Mouse (Mus musculus) brain, adult 2 months (tissue): ENCODE results near the gene Atp5l.
A peak's percentile ranks its signal among the peaks of the same experiment; 100 is the strongest.
"Not testable (repeated sequence)": the region's sequence is repeated elsewhere in the genome, so short reads cannot be mapped to it uniquely, and the experiment has no call there.

ENCODE experiments used
- DNase-seq: peaks from one replicate; pipeline ENCODE4 v3.0.0; 2011; ENCODE audit warnings: low read depth, low spot score

Atp5l gene

DNA sequence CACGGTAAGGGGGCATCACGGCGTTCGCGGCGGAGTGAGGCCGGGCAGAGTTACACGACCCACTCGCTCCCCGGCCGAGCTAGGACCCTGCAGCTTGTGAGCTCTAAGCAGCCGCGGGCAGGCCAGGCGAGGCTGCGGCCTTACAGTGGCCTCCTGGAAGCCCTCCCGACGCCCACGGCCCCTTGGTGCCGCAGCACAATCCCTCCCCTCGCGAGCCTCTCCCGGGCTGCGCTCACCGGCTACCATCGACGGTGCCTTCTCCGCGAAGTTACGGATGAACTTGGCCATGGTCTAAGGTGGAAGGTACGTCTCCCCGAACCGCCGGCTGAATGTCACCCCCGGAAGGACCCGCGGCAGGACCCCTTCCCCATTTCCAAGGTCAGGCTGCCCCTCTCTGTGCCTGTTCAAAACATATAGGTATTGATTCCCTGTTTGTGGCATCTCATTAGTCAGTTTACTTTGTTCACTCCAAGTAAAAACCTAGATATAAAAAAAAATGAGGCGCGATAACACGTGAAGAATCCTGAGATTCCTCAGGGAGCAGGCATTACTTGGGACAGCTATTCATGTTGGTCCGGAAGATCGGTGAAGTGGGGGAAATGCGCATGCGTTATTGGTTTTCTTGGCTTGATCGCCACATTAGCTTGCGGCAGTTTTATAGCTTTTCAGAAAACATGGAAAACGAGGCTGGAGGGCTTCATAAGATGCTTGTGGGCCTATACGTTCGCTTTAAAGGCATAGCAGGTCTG is at the start of gene Atp5l:
Gene Atp5l (minus strand): TSS at position 369 of the 749 bp plus-strand sequence.
- peak; percentile 99 for DNase-seq

DNA sequence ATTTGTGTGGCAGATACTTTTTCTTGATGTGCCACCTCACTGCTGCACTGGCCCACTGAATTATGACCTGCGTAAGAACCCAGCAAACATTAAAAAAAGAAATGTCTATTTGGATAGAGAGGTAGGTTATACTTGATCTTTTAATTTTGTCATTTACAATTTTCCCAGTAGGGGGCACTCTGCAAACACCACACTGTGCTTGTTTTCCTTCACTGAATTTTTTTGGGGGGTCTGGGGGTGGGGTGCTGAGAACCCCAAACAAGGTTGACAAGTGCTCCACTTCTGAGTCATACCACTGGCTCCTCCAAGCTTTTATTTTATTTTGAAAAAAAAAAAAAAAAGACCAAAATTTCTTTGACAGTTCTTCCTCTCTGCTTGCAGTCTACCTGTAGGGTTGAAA is 48.9 kb upstream of the Atp5l start:
- no peak for DNase-seq

DNA sequence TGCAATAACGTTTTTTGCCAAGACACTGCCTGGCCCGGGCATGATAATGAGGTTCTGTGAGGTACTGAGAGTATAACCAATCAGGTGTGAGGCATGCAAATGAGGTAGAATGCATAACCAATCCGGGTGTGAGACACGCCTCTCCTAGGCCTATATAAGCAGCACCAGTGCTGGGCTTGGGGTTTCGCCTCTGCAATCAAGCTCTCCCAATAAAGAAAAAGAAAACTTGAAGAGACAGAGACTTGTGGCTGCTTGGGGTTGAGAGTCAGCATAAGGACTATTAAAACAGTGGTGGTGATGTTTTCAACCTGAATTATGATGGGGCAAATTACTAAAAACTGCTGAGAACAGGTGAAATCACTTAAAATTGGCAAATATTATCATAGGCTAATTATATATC is 47.2 kb upstream of the Atp5l start:
- DNase-seq: not testable (repeated sequence)

DNA sequence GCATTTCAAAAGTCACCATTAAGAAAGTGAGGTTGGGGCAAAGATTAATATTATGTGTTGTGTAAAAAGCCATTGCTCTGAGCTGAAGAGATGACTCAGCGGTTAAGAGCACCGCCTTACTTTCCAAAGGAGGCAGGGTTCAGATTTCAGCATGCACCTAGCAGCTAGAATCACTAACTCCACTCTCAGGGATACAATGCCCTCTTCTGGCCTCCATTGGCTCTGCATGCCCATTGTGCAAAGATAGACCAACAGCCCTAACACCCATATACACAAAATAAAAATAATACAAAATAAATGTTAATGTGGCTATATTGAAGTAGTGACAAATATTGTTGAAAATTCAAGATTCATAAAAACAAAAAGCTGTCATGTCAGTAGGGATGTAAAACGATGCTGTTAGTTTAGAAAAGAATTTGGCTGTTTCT is 46.3 kb upstream of the Atp5l start:
- DNase-seq: peak; percentile 90

DNA sequence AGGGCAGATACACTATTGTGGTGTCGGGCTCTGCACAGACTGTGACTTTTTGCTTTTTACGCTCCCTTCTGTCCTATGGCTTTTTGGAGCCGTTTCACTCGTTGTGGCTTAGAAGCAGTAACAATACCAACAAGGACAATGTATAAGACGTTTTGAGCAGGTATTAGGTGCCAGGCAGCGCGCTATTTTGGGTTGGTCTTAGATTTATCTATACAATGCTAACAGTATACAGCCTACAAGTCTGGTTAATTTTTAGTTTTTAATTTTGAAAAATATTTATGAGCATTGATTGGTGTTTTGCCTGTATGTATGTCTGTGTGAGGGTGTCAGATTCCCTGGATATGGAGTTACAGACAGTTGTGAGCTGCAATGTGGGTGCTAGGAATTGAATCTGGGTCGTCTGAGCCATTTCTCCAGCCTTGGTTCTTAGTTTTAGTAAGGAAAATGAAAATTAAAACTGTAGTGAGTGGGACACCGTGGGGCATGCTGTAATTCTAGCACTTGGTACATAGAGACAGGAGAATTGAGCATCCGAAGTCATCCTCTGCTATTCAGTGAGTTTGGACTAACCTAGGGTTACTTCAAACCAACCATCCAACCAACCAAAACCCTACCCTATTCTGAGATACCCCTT is 45.4 kb upstream of the Atp5l start:
- DNase-seq: no peak

DNA sequence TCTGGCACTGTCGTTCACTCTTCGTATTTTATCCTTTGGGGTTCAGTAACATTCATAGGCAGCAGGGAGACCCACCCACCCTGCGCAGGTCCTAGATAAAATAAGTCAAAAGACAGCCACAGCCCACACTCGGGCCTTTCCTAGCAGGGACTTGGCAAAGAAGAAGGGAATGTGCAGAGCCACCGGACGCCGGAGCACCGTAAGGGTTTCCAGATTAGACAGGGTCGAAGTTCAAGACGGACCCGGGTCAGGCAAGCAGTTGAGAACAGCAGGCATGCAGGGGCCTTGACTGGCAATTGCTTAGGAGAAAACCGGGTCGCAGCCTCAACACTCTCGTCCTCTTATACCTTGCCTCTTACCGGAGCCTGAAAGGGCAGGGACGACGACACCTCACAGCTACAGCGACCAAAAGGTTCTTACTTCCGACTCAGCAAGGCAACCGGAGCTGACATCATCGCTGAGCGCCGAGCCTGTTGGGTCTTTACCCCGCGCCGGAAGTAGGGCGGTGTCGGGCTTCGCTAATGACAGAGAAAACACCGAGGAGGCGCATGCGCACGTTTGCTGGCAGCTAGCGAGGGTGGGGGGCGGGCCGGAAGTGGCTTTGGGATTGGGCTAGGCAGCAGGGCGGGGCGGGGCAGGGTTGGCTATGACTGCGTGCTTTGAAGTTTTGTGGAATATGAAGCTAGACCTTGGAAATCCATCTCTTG is 44.7 kb upstream of the Atp5l start, which contains the start of gene Ube4a:
Gene Ube4a (minus strand): TSS at position 475 of the 707 bp plus-strand sequence.
- peak; percentile 100 for DNase-seq

DNA sequence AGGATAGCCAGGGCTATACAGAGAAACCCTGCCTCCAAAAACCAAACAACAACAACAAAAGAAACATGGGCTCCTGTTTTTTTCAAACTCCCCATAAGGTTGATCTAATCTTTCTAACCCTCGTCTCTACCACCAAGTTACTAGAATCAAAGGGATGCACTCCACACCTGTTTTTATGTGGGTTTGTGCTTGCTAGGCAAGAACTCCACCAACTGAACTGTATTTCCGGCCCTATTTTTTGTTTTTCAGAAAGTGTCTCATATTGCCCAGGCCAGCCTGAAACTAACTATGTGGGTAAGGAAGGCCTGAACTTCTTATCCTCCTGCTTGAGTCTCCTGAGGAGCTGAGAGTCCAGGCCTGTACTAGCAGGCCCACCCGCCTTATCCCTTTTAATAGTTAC is 33.9 kb upstream of the Atp5l start:
- DNase-seq: no peak

DNA sequence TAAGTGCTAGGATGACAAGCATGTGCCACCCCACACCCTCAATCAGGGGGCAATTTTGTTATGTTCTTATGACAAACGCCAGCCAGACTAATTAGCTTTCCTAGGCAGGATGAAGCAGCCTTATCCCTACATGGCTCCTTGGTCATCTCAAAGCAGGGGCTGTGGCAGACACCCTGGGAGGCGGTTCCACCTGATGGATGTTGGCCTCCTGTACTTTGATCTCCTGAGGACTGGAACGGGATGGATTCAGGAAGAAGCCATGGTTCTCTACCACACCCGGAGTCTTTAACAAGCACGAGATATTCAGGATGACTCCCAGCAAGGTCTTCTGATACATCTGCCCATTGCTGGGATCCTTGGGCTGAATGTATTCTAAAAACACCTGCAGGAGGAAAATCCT is 27.3 kb upstream of the Atp5l start:
- DNase-seq: no peak

DNA sequence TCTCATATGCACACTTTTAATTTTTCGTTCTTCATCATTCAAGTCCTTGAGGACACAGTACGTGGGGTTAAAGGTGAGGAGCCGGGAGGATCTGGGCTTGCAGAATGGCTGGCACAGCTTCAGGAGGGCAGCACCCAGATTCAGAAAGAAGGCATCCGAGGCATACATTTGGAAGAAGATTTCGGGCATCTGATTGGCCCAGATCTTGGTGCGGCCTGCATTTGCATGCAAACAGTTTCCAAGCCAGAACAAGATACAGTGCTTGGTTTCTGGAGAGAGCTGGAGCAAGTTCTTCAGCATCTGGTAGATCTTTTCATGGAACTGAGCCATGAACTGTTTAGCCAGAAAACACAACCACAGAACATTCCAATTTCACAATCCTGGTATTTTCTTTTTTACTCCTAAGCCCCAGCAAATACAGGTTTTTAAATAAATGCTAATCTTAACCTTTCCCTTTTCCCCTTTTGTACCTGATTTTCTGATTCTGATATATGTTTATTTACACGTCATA is 25.7 kb upstream of the Atp5l start:
- DNase-seq: peak; percentile 41

DNA sequence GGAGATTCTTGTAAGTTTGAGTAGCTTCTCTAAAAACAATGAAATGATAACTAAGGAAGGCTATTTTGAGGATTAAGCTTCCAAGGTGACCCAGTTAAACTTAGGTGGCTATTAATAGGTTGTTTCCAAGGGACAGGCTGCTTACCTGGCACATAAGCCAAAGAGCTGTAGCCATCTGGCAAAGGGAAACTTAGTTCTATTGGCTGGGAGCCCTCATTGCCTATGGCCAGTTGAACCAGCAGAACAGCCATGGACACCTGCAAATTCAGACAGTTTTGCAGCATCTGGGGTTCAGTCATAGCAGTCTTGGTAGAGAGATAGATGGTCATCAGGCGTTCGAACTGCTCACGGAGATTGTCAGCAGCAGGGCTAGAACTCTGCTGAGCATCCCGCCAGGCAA is 21.9 kb upstream of the Atp5l start:
- DNase-seq: peak; percentile 94

DNA sequence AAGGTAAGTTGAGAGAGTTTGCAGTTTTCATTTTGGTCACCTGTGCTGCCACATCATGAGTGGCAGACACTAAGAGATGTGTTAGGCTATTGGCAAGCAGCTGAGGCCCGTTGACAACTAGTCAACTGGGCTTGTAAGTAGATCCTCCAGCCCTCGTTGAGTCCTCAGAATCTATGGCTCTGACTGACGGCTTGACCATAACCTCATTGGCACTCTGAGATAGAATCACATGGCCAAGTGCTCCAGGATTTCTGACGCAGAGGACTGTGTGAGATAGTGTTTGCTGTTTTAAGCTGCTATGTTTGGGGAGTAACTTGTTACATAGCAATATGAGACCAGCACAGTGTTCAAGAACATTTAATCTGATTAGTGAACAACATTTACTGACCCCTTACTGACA is 21.2 kb upstream of the Atp5l start:
- peak; percentile 26 for DNase-seq

DNA sequence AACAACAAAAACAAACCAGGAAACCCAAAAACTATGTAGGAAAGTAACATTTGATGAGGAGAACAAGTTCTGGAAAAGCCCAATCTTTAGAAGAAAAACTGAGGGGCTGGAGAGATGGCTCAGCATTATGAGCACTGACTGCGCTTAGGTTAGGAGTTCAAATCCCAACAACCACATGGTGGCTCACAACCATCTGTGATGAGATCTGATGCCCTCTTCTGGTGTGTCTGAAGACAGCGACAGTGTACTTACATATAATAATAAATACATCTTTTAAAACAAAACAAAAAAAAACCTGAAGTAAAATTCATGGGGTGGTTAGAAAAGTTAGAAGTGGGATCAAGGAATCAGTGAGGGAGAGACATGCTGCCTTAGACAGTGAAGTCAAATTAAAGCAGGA is 1.0 kb upstream of the Atp5l start:
- no peak for DNase-seq

DNA sequence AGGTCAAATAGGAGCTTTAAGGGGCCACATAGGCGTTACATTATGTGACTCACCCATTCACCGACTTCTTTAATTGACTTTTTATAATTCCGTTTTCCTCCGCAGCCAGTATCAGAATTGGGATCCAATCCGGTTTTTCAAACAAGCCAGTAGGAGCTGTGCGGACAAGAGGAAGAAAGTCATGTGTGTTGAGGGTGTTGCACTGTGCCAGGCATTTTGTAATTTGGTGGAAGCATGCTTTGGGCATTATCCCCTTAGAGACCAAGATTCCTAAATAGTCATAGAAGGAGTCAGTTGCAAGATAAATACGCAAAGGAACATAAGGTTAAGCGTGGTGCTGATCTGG is 554 bp upstream of the Atp5l start:
- no peak for DNase-seq

DNA sequence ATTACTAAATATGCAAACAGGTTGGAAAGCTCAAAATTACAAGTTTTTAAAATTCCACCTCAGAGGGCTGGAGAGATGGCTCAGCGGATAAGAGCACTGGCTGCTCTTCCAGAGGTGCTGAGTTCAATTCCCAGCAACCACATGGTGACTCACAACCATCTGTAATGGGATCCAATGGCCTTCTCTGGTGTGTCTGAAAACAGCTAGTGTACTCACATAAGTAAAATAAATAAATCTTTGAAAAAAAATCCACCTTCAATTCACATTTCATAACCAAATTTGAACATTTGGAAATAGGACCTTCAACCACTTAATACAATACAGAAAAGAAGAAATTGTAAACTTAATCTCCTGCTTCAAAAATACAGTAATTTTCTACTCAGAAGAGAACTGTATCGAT is 936 bp downstream of the Atp5l start:
- no peak for DNase-seq

DNA sequence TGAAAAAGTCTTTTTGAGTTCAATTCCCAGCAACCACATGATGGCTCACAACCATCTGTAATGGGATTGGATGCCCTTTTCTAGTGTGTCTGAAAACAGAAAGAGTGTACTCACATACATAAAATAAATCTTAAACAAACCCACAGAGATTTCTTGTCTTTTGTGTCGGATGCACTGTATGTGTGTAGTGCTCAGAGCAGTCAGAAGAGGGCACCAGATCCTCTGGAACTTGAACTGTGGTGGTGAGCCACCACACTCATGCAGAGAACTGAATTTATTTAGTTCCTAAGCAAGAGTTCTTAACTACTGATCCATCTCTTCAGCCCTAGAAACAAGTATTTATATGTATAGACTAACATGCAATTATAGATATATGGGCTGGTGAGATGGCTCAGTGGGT is 4.3 kb downstream of the Atp5l start:
- peak; percentile 67 for DNase-seq

DNA sequence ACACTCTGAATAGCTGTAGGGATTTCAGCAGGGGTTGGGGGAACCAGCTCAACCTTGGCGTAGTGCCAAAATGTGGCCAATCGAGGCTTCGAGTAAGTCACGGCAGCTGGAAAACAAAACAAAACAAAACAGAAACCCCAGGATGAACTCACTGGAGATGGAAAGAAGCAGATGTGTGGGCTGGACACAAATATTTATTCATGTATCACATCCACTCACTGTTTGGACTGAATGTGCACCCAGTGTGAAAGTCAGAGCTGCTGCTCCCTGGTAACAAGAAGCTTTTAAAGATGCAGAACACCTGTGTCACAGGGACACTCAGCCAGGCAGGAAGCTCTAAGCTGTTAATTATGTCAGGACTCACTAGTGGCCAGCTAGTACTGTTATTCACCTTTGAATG is 5.8 kb downstream of the Atp5l start:
- DNase-seq: peak; percentile 29

DNA sequence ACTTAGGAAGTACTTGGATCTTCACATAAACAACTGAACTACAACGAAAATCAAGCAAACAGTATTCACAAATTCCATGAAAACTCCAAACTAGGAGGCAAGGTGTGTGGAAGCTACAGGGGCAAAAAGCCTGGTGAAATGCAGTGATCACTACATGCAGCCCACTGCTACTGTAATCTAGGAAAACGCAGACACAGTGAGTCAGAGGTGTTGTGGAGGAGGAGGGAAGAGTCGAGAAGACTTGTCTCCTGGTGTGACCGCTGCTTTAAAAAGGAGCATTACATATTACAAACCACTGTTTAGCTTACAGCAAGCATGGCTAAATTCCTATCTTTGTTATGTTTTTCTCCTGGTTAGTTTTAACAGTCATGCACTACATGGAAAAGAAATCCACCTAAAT is 9.2 kb downstream of the Atp5l start:
- DNase-seq: peak; percentile 80

DNA sequence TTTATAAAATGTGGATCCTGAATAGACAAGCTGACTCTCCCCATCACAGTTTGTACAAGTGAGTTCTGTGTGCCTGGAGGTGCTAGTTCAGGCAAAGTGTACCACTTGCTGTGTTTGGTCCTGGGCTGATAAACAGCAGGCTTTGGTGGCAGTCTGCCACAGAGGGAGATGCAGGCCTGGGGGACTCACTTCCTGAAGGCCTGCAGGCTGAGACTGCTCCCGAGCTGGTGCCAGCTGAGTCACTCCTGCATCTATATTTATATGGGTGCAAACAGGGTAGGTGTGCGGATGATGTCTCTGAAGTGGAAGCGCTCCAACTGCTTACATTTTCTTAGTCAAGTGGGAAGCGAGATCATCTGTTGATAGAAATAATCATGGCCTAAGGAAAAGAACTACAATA is 14.9 kb downstream of the Atp5l start:
- DNase-seq: peak; percentile 95

DNA sequence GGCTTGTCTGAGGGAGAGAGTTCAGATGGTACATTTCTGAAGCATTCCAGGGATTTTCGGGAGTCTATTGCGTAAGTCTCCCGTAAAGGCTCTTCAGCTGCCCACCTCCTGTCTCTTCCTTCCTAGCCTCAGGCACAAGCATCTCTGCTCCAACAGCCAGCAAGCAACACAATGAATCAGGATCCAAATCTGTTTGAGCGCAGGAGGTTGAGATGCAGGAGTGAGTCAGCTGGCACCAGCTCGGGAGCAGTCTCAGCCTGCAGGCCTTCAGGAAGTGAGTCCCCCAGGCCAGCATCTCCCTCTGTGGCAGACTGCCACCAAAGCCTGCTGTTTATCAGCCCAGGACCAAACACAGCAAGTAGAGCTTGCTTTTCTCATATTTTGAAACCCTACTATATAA is 15.6 kb downstream of the Atp5l start:
- peak; percentile 98 for DNase-seq

DNA sequence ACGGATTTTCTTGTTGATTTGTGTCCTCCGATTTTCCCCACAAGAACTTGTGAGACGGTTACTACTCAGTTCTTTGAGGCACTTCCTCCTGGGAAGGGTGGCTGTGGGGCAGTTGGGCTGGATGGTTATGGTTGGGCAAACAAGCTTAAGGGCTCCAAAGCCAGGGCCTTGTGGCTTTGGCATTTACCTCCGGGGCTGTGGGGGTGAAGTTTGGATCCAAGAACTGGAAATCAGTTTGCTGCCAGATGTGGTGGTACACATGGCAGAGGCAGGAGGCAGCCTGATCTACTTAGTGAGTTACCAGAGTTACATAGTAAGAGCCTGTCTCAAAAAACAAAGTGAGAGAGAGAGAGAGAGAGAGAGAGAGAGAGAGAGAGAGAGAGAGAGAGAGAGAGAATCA is 16.7 kb downstream of the Atp5l start:
- DNase-seq: no peak

DNA sequence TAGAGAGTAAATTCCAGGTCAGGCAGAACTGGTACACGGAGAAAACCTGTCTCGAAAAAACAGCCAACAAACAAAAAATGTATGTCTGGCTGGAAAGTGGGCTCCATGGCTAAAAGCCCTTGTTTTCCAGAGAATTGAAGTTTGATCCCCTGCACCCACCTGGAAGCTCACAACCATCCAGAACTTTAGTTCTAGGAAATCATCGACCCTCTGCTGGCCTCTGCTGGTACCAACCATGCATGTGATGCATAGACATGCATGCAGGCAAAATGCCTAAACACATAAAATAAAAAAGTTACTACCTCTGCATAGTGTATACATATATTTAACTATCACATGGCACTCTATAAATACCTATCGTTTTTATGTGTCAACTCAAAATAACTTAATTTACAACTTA is 20.1 kb downstream of the Atp5l start:
- no peak for DNase-seq

DNA sequence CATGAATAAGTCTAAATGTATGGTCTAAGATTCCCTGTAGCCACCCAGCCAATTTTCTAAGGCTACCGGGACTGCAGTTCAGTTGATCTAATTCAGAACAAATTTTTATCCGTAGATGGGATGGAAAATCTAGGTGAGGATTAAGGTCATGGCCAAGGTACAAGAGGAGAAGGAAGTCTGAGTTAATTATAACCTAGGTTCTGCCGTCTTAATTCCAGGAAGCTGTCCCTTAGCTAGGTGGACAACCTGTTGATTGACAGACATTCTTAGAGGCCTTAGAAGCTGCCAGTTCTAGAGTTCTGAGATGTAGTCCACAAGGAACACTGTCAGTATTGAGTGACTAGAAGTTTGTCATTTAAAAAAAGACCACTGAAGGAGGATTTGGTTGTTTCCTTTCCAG is 20.8 kb downstream of the Atp5l start:
- no peak for DNase-seq

DNA sequence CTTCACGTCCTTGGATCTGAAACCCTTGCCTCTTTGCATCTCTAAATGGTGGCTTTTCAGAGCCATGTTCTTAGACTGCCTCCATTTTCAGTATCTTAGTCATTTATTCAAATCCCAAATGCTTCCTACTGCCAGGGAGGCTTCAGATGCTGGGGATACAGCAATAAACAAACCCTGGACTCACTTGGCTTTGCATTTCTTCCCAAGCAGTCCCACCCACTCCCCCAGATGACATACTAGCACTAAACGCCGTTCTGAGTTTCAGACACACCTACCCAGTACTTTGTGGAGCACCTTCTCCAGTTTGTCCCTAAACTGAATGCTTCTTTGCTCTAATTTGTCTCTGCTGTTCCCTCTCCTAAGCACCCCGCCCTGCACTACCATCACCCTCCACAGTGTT is 23.5 kb downstream of the Atp5l start:
- peak; percentile 66 for DNase-seq
